Mouse (Mus musculus) testis, adult 2 months (tissue): ENCODE data around the gene Acin1. TPM values are rescaled to one million over a fixed set of nuclear protein-coding genes. Genes with fewer than 3 reads are reported as not detected.

Experiments used
- H3K27ac ChIP-seq: fragments of 200-500 bp; 2 replicates; pipeline ENCODE4 v1.5.1; 2012; ENCODE audit warnings: low read depth, low read length; ENCODE audit not compliant: control insufficient read depth, insufficient read depth
- H3K27me3 ChIP-seq: fragments of 200-500 bp; 2 replicates; pipeline ENCODE4 v1.6.1; 2012; ENCODE audit warnings: mild to moderate bottlenecking, low read length, moderate library complexity; ENCODE audit not compliant: control insufficient read depth, insufficient read depth
- H3K36me3 ChIP-seq: fragments of 200-500 bp; 2 replicates; pipeline ENCODE4 v1.6.1; 2012; ENCODE audit warnings: mild to moderate bottlenecking, low read length; ENCODE audit not compliant: control insufficient read depth, insufficient read depth
- H3K4me1 ChIP-seq: fragments of 200-500 bp; 2 replicates; pipeline ENCODE4 v1.6.1; 2012; ENCODE audit warnings: low read length; ENCODE audit not compliant: control insufficient read depth, insufficient read depth
- H3K4me3 ChIP-seq: fragments of 200-500 bp; 2 replicates; pipeline ENCODE4 v1.5.1; 2012; ENCODE audit warnings: low read depth, mild to moderate bottlenecking, low read length, moderate library complexity, mixed read lengths; ENCODE audit not compliant: control insufficient read depth
- CTCF ChIP-seq: fragments of 200-500 bp; IDR thresholded peaks from 2 replicates; pipeline ENCODE4 v1.5.1; 2012; ENCODE audit warnings: low read depth, mild to moderate bottlenecking, inconsistent platforms, low read length, moderate library complexity; ENCODE audit not compliant: control insufficient read depth, insufficient read depth, insufficient replicate concordance
- POLR2A ChIP-seq: fragments of 200-500 bp; IDR thresholded peaks from 2 replicates; pipeline ENCODE4 v1.6.1; 2012; ENCODE audit warnings: low read depth, mild to moderate bottlenecking, inconsistent platforms, low read length, moderate library complexity; ENCODE audit not compliant: control insufficient read depth
- polyA plus RNA-seq: library from polyadenylated mRNA; depleted of rRNA; stranded (reverse); fragments of >200 nt; gene quantifications from 2 replicates; pipeline ENCODE4 v1.2.3, GENCODE M21; 2012

Acin1 gene
- polyA plus RNA-seq, 1 experiment = 117 TPM

GRCm38 (mm10) chr14:54678657-54679304 lies 8.0 kb downstream of the Acin1 start:
- TF ChIP-seq POLR2A (no peak), CTCF (no peak)
- H3K4me3 ChIP-seq = peak overlapping the region; percentile 80
- no peak overlapping the region for H3K27ac ChIP-seq
- H3K4me1 ChIP-seq = no peaks in the 10 kb centered on the region
- no peaks in the 10 kb centered on the region for H3K27me3 ChIP-seq
- peaks cover 7% of the 10 kb centered on the region for H3K36me3 ChIP-seq

GRCm38 (mm10) chr14:54676290-54676689 lies 10.4 kb downstream of the Acin1 start:
- Histone ChIP-seq H3K27me3 (no peaks in the 10 kb centered on the region), H3K27ac (no peak overlapping the region), H3K4me1 (no peaks in the 10 kb centered on the region), H3K36me3 (peaks cover 7% of the 10 kb centered on the region), H3K4me3 (no peak overlapping the region)
- TF ChIP-seq POLR2A = no peak
- TF ChIP-seq CTCF = no peak

- TF ChIP-seq POLR2A = no peak
- TF ChIP-seq CTCF = no peak
- no peaks in the 10 kb centered on the region for H3K4me1 ChIP-seq
- H3K27ac ChIP-seq = no peak overlapping the region
- H3K36me3 ChIP-seq = peaks cover 7% of the 10 kb centered on the region
- no peaks in the 10 kb centered on the region for H3K27me3 ChIP-seq
- H3K4me3 ChIP-seq = no peak overlapping the region
These were observed 12.4 kb downstream of the Acin1 start for GRCm38 (mm10) chr14:54674317-54674716.

- H3K36me3 ChIP-seq = peaks cover 3% of the 10 kb centered on the region
These were observed 17.4 kb downstream of the Acin1 start for GRCm38 (mm10) chr14:54669381-54669780.

GRCm38 (mm10) chr14:54664477-54665222 lies 22.1 kb downstream of the Acin1 start:
- no peak overlapping the region for H3K27ac ChIP-seq
- H3K27me3 ChIP-seq = no peaks in the 10 kb centered on the region
- peaks cover 10% of the 10 kb centered on the region for H3K36me3 ChIP-seq
- TF ChIP-seq POLR2A (no peak), CTCF (no peak)
- H3K4me1 ChIP-seq = no peaks in the 10 kb centered on the region; the same call in 1 of the 2 replicates
- H3K4me3 ChIP-seq = no peak overlapping the region

More at GRCm38 (mm10) chr14:54669381-54669780, 17.4 kb downstream of the Acin1 start:
- Histone ChIP-seq H3K4me1 (no peaks in the 10 kb centered on the region; the same call in 1 of the 2 replicates), H3K27ac (no peak overlapping the region), H3K27me3 (no peaks in the 10 kb centered on the region), H3K4me3 (no peak overlapping the region)
- TF ChIP-seq POLR2A (no peak), CTCF (peak; percentile 46; the same call in 1 of the 2 replicates)

GRCm38 (mm10) chr14:54660009-54660408 lies 26.7 kb downstream of the Acin1 start:
- Histone ChIP-seq H3K4me1 (no peaks in the 10 kb centered on the region), H3K27me3 (no peaks in the 10 kb centered on the region), H3K36me3 (peaks cover 10% of the 10 kb centered on the region), H3K27ac (no peak overlapping the region), H3K4me3 (no peak overlapping the region)
- TF ChIP-seq CTCF (no peak), POLR2A (no peak)

GRCm38 (mm10) chr14:54653496-54653895 lies 33.2 kb downstream of the Acin1 start:
- no peak for TF ChIP-seq POLR2A
- no peak for TF ChIP-seq CTCF
- no peaks in the 10 kb centered on the region; the same call in 1 of the 2 replicates for H3K4me1 ChIP-seq
- no peaks in the 10 kb centered on the region for H3K27me3 ChIP-seq
- peak overlapping the region; percentile 53 for H3K4me3 ChIP-seq
- peaks cover 3% of the 10 kb centered on the region for H3K36me3 ChIP-seq
- H3K27ac ChIP-seq = no peak overlapping the region
